Mouse (Mus musculus) G1E (cell line): Measurements from ENCODE around the gene Gm4131. TPM values are rescaled to one million over a fixed set of nuclear protein-coding genes. Genes with fewer than 3 reads are reported as not detected.

Source experiments
- ATAC-seq: 2 replicates; pipeline ENCODE4 v1.8.0; 2016; ENCODE audit warnings: mild to moderate bottlenecking; ENCODE audit not compliant: insufficient number of reproducible peaks, poor library complexity, low FRiP score, severe bottlenecking; ENCODE audit errors: extremely low read depth
- DNase-seq: peaks from one replicate; pipeline ENCODE4 v3.0.0; 2012; ENCODE audit warnings: low spot score
- H3K27me3 ChIP-seq: 2 replicates; pipeline ENCODE4 v1.6.1; 2012; ENCODE audit warnings: mild to moderate bottlenecking, low read length, inconsistent platforms; ENCODE audit not compliant: insufficient read depth
- H3K36me3 ChIP-seq: replicated peaks from 2 replicates; pipeline ENCODE3; 2012; ENCODE audit warnings: mild to moderate bottlenecking, inconsistent platforms
- H3K4me1 ChIP-seq: 2 replicates; pipeline ENCODE4 v1.6.1; 2012; ENCODE audit warnings: low read depth, low read length, inconsistent platforms, mixed read lengths; ENCODE audit not compliant: insufficient read depth
- H3K4me3 ChIP-seq: 2 replicates; pipeline ENCODE4 v1.5.1; 2012; ENCODE audit warnings: low read depth, mild to moderate bottlenecking, inconsistent platforms, low read length, moderate library complexity, mixed read lengths
- H3K9me3 ChIP-seq: replicated peaks from 2 replicates; pipeline ENCODE4 v1.6.1; 2012; ENCODE audit warnings: inconsistent platforms
- CTCF ChIP-seq: IDR thresholded peaks from 2 replicates; pipeline ENCODE4 v1.5.1; 2012; ENCODE audit warnings: low read depth, low read length, inconsistent platforms, mixed read lengths
- GATA1 ChIP-seq: IDR thresholded peaks from 2 replicates; pipeline ENCODE4 v1.6.1; 2012; ENCODE audit warnings: borderline replicate concordance, low read length, inconsistent platforms, mixed read lengths
- GATA2 ChIP-seq: IDR thresholded peaks from 2 replicates; pipeline ENCODE4 v1.6.1; 2012; ENCODE audit warnings: low read depth, low read length, inconsistent platforms, borderline replicate concordance
- POLR2AphosphoS5 ChIP-seq: IDR thresholded peaks from 2 replicates; pipeline ENCODE4 v1.6.1; 2012; ENCODE audit warnings: low read depth, low read length, inconsistent platforms; ENCODE audit not compliant: insufficient replicate concordance
- TAL1 ChIP-seq: conservative IDR thresholded peaks from 2 replicates; pipeline ENCODE4 v1.6.1; 2012; ENCODE audit warnings: low read depth, low read length, inconsistent platforms, mixed read lengths
- polyA plus RNA-seq: library from polyadenylated mRNA; stranded (reverse); fragments of >175 nt; gene quantifications from 2 replicates; pipeline ENCODE4 v1.2.3, GENCODE M21; 2012
- total RNA-seq, 2 experiments: library from RNA; stranded (forward) in 1 of 2; stranded (reverse) in 1 of 2; fragments of 200-1000 nt in 1 of 2; fragments of >200 nt in 1 of 2; fragmentation: Nextera tagmentation in 1 of 2; gene quantifications; 2 replicates each; pipeline ENCODE4 v1.2.3; 2014 to 2017

Gm4131 gene
- total and polyA plus RNA-seq, 3 experiments, result not detected

GRCm38 (mm10) chr14:62437806-62438205 is 128.9 kb downstream of the Gm4131 start:
- no peak for TF ChIP-seq TAL1
- H3K36me3 ChIP-seq, result no peaks in the 10 kb centered on the region
- 0 out of 2 replicates have a peak, but pooled peaks cover 3% of the 10 kb centered on the region for H3K27me3 ChIP-seq
- no peaks in the 10 kb centered on the region for H3K9me3 ChIP-seq
- DNase-seq (no peak), ATAC-seq (no peak)
- H3K4me3 ChIP-seq, result no peak overlapping the region
- H3K4me1 ChIP-seq, result no peaks in the 10 kb centered on the region

DNA sequence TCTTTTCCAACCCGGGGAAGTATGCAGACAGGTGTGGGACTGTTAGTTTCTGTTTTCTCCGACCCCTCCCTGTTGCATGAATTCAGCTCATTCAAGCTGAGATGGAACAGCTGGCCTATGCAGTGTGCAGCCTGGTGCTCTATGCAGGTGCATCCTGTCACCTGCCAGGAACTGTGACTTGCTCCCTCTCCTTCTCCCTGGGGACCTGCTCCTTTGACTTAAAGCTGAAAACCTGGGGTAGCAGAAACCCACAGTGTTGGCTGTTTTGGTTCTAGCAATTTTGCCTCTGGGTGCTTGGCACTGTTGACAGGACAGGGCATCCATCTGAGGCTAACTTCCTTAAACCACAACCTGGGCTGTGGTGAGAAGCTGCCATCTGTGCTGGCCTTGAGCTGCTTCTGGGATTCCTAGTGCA is 141.4 kb downstream of the Gm4131 start:
- Histone ChIP-seq H3K36me3 (no peaks in the 10 kb centered on the region), H3K27me3 (no peaks in the 10 kb centered on the region; the same call in 1 of the 2 replicates), H3K4me3 (no peak overlapping the region), H3K4me1 (no peaks in the 10 kb centered on the region), H3K9me3 (no peaks in the 10 kb centered on the region)
- no peak for ATAC-seq
- TF ChIP-seq POLR2AphosphoS5, result no peak
- TF ChIP-seq CTCF, result no peak
- no peak for TF ChIP-seq TAL1
- no peak for TF ChIP-seq GATA2
- TF ChIP-seq GATA1, result no peak
- DNase-seq, result no peak

- no peak for DNase-seq
- Histone ChIP-seq H3K9me3 (no peaks in the 10 kb centered on the region), H3K4me3 (no peak overlapping the region), H3K27me3 (no peaks in the 10 kb centered on the region; the same call in 1 of the 2 replicates), H3K4me1 (no peaks in the 10 kb centered on the region), H3K36me3 (no peaks in the 10 kb centered on the region)
- no peak for ATAC-seq
- TF ChIP-seq GATA2, result no peak
- no peak for TF ChIP-seq CTCF
- no peak for TF ChIP-seq GATA1
- TF ChIP-seq POLR2AphosphoS5, result no peak
- TF ChIP-seq TAL1, result no peak
Measured at GRCm38 (mm10) chr14:62422265-62422664, 144.5 kb downstream of the Gm4131 start.

- no peak for ATAC-seq
- no peak for DNase-seq
- no peak overlapping the region for H3K4me3 ChIP-seq
- H3K9me3 ChIP-seq, result no peaks in the 10 kb centered on the region
- H3K27me3 ChIP-seq, result peaks cover 13% of the 10 kb centered on the region; the same call in 1 of the 2 replicates
- TF ChIP-seq GATA1, result no peak
- TF ChIP-seq GATA2, result no peak
- TF ChIP-seq TAL1, result no peak
- TF ChIP-seq POLR2AphosphoS5, result no peak
- no peak for TF ChIP-seq CTCF
- no peaks in the 10 kb centered on the region for H3K4me1 ChIP-seq
- H3K36me3 ChIP-seq, result no peaks in the 10 kb centered on the region
Measured at GRCm38 (mm10) chr14:62417501-62417900, 149.2 kb downstream of the Gm4131 start.

DNA sequence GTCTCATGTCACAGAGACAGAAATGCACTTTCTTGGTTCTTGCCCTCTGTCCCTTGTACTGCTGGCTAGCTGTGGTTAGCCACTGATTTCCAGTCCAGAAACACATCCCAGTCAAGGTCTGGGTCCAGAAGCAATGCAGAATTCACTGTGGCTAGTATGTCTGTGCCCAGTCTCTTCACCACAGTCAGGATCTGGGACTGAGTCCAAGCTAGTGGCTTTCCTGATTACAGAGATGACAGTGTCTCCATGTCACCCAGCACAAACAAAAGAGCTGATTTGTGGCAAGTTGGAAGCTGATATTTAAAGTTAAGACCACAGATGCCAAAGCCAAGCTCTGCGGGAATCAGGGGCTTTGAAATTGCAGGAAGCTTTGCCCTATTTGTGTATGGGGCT is 150.0 kb downstream of the Gm4131 start:
- Histone ChIP-seq H3K9me3 (no peaks in the 10 kb centered on the region), H3K36me3 (no peaks in the 10 kb centered on the region), H3K4me3 (no peak overlapping the region), H3K4me1 (no peaks in the 10 kb centered on the region), H3K27me3 (peaks cover 15% of the 10 kb centered on the region; the same call in 1 of the 2 replicates)
- DNase-seq (no peak), ATAC-seq (no peak)
- no peak for TF ChIP-seq POLR2AphosphoS5
- no peak for TF ChIP-seq GATA1
- TF ChIP-seq CTCF, result no peak
- TF ChIP-seq TAL1, result no peak
- TF ChIP-seq GATA2, result no peak

DNA sequence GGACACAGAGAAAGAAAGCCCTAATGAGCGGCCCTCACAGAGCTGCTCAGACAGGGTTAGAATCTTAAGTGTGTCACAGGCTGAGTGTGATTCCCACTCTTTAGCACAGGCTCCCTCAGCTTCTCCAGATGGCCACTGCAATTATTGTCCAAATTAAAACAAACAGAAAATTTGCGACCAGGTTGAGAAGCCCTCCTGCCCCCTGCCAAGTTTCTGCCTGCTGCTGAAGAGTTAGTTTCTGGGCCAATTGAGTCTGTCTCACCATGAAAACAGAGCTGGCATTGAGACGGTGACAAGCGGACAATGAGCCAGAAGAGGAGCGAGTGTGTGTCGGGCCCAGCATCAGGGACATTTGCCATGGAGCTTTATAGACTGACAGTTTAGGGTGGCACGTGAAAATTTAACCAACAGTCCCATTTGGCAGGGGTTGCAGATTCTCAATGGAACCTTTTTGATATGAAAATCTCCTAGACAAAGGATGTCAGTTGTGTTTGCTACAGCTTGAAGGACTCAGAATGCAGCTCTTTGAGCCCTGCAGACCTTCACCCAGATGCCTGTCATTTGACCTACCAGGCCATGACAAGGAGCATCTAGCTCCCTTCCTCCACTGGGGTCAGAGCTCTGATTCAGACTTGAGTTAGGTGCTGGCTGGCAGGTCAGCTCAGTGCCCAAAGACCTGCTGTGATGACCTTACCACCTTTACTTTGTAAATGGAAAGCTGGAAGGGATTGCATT is 150.5 kb downstream of the Gm4131 start:
- ATAC-seq, result no peak
- H3K27me3 ChIP-seq, result peaks cover 20% of the 10 kb centered on the region; the same call in 1 of the 2 replicates
- TF ChIP-seq TAL1 (no peak), POLR2AphosphoS5 (no peak)

More for the DNA sequence above, 150.5 kb downstream of the Gm4131 start:
- H3K4me3 ChIP-seq, result no peak overlapping the region
- no peaks in the 10 kb centered on the region for H3K4me1 ChIP-seq
- no peaks in the 10 kb centered on the region for H3K9me3 ChIP-seq
- no peaks in the 10 kb centered on the region for H3K36me3 ChIP-seq
- DNase-seq, result no peak

Other genes with a start within 250 kb of the Gm4131 start
- not detected in 2 replicates for gene Gucy1b2, start 110.6 kb downstream of the Gm4131 start, total RNA-seq (2014; fragmentation: Nextera tagmentation)
- not detected in 2 replicates for gene Gucy1b2, start 110.6 kb downstream of the Gm4131 start, total RNA-seq (2017)
- gene Gucy1b2, start 110.6 kb downstream of the Gm4131 start, polyA plus RNA-seq, result not detected in 2 replicates
- 2.0 TPM in 1 of 2 replicates, not detected in the other for gene Fam124a, start 11.2 kb downstream of the Gm4131 start, total RNA-seq (2014; fragmentation: Nextera tagmentation)
- 0.05 and 0.23 TPM in 2 replicates for gene Fam124a, start 11.2 kb downstream of the Gm4131 start, total RNA-seq (2017)
- not detected in 2 replicates for gene Fam124a, start 11.2 kb downstream of the Gm4131 start, polyA plus RNA-seq
- not detected in 2 replicates for gene Serpine3, start 96.7 kb upstream of the Gm4131 start, total RNA-seq (2014; fragmentation: Nextera tagmentation)
- gene Serpine3, start 96.7 kb upstream of the Gm4131 start, total RNA-seq (2017), result not detected in 2 replicates
- not detected in 2 replicates for gene Serpine3, start 96.7 kb upstream of the Gm4131 start, polyA plus RNA-seq
- 144 and 145 TPM in 2 replicates for gene Ints6, start 194.2 kb upstream of the Gm4131 start, total RNA-seq (2014; fragmentation: Nextera tagmentation)
- 109 and 191 TPM in 2 replicates for gene Ints6, start 194.2 kb upstream of the Gm4131 start, total RNA-seq (2017)
- gene Ints6, start 194.2 kb upstream of the Gm4131 start, polyA plus RNA-seq, result 15.9 and 19.6 TPM in 2 replicates